Mouse (Mus musculus): ENCODE results near the gene Zfpm1.

- TF ChIP-seq POLR2A (IDR thresholded peaks at IDR 0.05; ENCODE audit: extremely low read depth, insufficient read depth, low read length) (no peak), CTCF (IDR thresholded peaks at IDR 0.05; ENCODE audit: extremely low read depth, insufficient read depth, low read length) (no peak)
Measured at GRCm38 (mm10) chr8:122313310-122313709, 31.4 kb downstream of the Zfpm1 start.

Data from cortical plate, adult 2 months (tissue).